Mouse (Mus musculus) limb, embryonic 14.5 days (tissue): ENCODE measurements around the gene Asap3. TPM values are rescaled to one million over a fixed set of nuclear protein-coding genes. Genes with fewer than 3 reads are reported as not detected.

ENCODE experiments used
- ATAC-seq: fragments of 200-750 bp; cut with Nextera tagmentation; 2 replicates; pipeline ENCODE4 v1.8.0; 2017; ENCODE audit warnings: low read depth, moderate number of reproducible peaks, moderate TSS enrichment; ENCODE audit not compliant: low FRiP score
- DNase-seq: peaks from one replicate; pipeline ENCODE4 v3.0.0-alpha.2; 2015; ENCODE audit warnings: low spot score
- H3K27ac ChIP-seq: fragments of 300-500 bp; sonication (generic); replicated peaks from 2 replicates; pipeline ENCODE4 v1.5.1; 2014; ENCODE audit warnings: low read depth, mild to moderate bottlenecking, low read length, moderate library complexity, mixed read lengths
- H3K27me3 ChIP-seq: fragments of 300-500 bp; sonication (generic); 2 replicates; pipeline ENCODE4 v1.6.1; 2014; ENCODE audit warnings: low read length, mixed read lengths; ENCODE audit not compliant: control insufficient read depth, insufficient read depth
- H3K36me3 ChIP-seq: fragments of 300-500 bp; sonication (generic); 2 replicates; pipeline ENCODE4 v1.6.1; 2014; ENCODE audit warnings: mild to moderate bottlenecking, low read length, moderate library complexity, mixed read lengths; ENCODE audit not compliant: control insufficient read depth, insufficient read depth
- H3K4me1 ChIP-seq: fragments of 300-500 bp; sonication (generic); 2 replicates; pipeline ENCODE4 v1.6.1; 2014; ENCODE audit warnings: antibody characterized with exemption, low read length, mixed read lengths; ENCODE audit not compliant: control insufficient read depth, insufficient read depth
- H3K4me2 ChIP-seq: fragments of 300-500 bp; sonication (generic); replicated peaks from 2 replicates; pipeline ENCODE4 v1.6.1; 2014; ENCODE audit warnings: low read depth, mild to moderate bottlenecking, low read length, moderate library complexity; ENCODE audit not compliant: severe bottlenecking
- H3K4me3 ChIP-seq: fragments of 300-500 bp; sonication (generic); replicated peaks from 2 replicates; pipeline ENCODE4 v1.5.1; 2014; ENCODE audit warnings: low read length
- H3K9ac ChIP-seq: fragments of 300-500 bp; sonication (generic); 2 replicates; pipeline ENCODE4 v1.6.1; 2014; ENCODE audit warnings: mild to moderate bottlenecking, low read depth, low read length, moderate library complexity; ENCODE audit not compliant: severe bottlenecking
- H3K9me3 ChIP-seq: fragments of 300-500 bp; sonication (generic); 2 replicates; pipeline ENCODE4 v1.6.1; 2016; ENCODE audit warnings: low read length; ENCODE audit not compliant: control insufficient read depth
- POLR2A ChIP-seq: fragments of 200-500 bp; IDR thresholded peaks from 2 replicates; pipeline ENCODE4 v1.8.0; 2012; ENCODE audit warnings: inconsistent platforms, mild to moderate bottlenecking, moderate library complexity, borderline replicate concordance; ENCODE audit not compliant: insufficient read depth, insufficient read length; ENCODE audit errors: extremely low read depth
- WGBS: fragments of 180-500 bp; shearing (Covaris S2); extraction: QIAGEN DNeasy Blood & Tissue Kit; methylation state at CpG from one replicate; pipeline ENCODE4 v1.1.7; 2014; 5-methylcytosine and 5-hydroxymethylcytosine counted together
- polyA plus RNA-seq, 2 experiments: library from polyadenylated mRNA; depleted of rRNA in 1 of 2; stranded (reverse) in 1 of 2; unstranded in 1 of 2; fragments of >200 nt; fragmentation: Nextera tagmentation in 1 of 2; extraction: Ambion mirVana in 1 of 2; gene quantifications; 2 replicates each; pipeline versions ENCODE4 v1.2.1 to v1.2.3; 2012 to 2014

The Asap3 gene
- polyA plus RNA-seq, 2 experiments, result 12.0 to 22.9 TPM

- DNase-seq, result no peak
- H3K4me3 ChIP-seq, result no peak overlapping the region
These were observed 27.7 kb upstream of the Asap3 start for GRCm38 (mm10) chr4:136178475-136178921.

DNA sequence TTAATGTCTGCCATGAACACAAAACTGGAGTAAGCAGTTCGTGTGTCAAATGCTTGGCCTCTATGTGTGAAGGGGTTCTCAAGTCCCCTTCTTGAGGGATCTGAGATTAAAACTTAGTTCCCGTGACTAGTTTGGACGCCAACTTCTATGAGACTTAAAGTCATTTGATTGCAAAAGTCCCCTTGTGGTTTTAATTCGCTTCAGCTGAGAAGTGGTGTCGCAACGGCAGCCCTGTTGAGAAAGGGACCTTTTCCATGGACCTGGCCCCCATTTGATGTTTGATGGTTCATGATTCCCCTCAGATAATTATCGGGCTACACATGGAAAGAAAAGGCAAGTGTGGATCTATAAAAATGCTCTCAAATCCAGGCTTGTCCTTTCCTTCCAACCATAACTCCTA lies 26.7 kb upstream of the Asap3 start:
- ATAC-seq (no peak), DNase-seq (no peak)
- H3K9me3 ChIP-seq, result no peaks in the 10 kb centered on the region
- TF ChIP-seq POLR2A, result no peak
- H3K4me3 ChIP-seq, result 0 out of 2 replicates have a peak overlapping the region, but pooled peaks have one; percentile 30
- peaks cover 6% of the 10 kb centered on the region for H3K36me3 ChIP-seq
- WGBS, result 88% methylated on average over 7 of the region's 7 CpGs
- peaks cover 23% of the 10 kb centered on the region for H3K4me1 ChIP-seq
- peak overlapping the region; percentile 58; the same call in 1 of the 2 replicates for H3K4me2 ChIP-seq
- H3K27me3 ChIP-seq, result no peaks in the 10 kb centered on the region
- H3K9ac ChIP-seq, result no peak overlapping the region
- no peak overlapping the region for H3K27ac ChIP-seq

More at GRCm38 (mm10) chr4:136178475-136178921, 27.7 kb upstream of the Asap3 start:
- Histone ChIP-seq H3K27me3 (no peaks in the 10 kb centered on the region), H3K9me3 (no peaks in the 10 kb centered on the region), H3K4me2 (no peak overlapping the region), H3K4me1 (peaks cover 32% of the 10 kb centered on the region), H3K36me3 (no peaks in the 10 kb centered on the region), H3K27ac (no peak overlapping the region), H3K9ac (0 out of 2 replicates have a peak overlapping the region, but pooled peaks have one; percentile 2)
- no peak for TF ChIP-seq POLR2A
- WGBS, result 80% methylated on average over 12 of the region's 12 CpGs
- no peak for ATAC-seq

DNA sequence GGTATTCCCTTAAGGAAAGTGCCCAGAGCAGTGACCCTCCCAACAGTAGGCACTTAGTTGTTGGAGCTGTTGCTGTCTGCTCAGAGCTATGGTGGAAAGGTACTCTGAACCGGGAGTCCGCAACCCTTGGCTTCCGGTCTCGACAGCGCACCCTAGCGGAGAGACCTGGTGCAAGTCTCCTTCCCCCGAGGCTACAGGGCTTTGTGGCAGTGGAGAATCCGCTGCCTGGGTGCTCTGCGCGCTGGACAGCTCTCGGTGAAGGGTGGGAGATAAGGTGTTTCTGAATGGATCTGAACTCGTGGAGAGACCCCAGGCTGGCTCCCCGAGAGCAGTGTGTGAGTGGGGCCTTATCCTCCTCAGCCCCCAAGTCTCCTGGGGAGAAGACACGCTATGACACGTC lies 26.2 kb upstream of the Asap3 start:
- Histone ChIP-seq H3K4me3 (peak overlapping the region; percentile 30), H3K9ac (peak overlapping the region; percentile 18; the same call in 1 of the 2 replicates), H3K4me2 (peak overlapping the region; percentile 58), H3K9me3 (no peaks in the 10 kb centered on the region), H3K27me3 (no peaks in the 10 kb centered on the region), H3K27ac (0 out of 2 replicates have a peak overlapping the region, but pooled peaks have one; percentile 35), H3K36me3 (peaks cover 8% of the 10 kb centered on the region), H3K4me1 (peaks cover 18% of the 10 kb centered on the region)
- DNase-seq (peak; percentile 67), ATAC-seq (peak; percentile 60)
- 4% methylated on average over 15 of the region's 15 CpGs for WGBS
- no peak for TF ChIP-seq POLR2A

DNA sequence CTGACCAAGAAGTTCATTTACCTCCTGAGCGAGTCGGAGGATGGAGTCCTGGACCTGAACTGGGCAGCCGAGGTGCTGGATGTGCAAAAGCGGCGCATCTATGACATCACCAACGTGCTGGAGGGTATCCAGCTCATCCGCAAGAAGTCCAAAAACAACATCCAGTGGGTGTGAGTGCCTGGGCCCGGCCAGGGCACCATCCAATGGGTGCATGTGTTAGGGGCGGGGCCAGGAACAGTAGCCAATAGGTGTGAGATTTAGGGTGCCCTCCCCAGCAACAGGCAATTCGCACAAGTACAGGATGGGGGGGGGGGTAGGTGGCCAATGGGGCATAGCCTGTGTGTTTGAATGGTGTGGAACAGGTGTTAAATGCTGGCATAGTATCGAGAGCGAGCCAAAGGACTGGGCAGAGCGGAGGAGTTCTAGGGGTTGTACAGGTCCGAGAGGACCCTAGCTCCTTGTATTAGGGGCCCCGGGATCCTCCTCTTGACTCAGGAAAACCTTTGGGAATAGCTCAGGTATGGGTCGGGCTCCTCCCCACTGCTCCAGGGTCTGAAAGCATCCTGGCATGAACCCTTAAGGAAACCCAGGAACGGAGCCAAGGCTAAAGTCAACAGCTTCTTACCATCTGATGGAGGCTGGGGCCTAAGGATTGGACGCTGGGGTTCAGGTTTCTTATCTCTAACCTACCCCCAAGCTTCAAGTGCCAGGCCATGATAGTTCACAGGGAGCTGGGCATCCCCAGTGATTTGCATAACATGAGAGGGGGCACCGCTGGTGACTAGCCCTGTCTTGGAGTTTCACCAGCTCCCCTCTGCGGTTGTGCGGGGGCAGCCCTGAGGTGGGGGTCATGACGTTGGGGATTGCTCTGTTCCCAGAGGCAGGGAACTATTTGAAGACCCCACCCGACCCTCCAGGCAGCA lies 25.5 kb upstream of the Asap3 start:
- H3K4me2 ChIP-seq, result peak overlapping the region; percentile 58
- H3K9ac ChIP-seq, result peak overlapping the region; percentile 18; the same call in 1 of the 2 replicates
- 0 out of 2 replicates have a peak overlapping the region, but pooled peaks have one; percentile 35 for H3K27ac ChIP-seq
- peak; percentile 60 for DNase-seq
- no peaks in the 10 kb centered on the region for H3K9me3 ChIP-seq
- ATAC-seq, result peak; percentile 83
- peak overlapping the region; percentile 30 for H3K4me3 ChIP-seq
- no peak for TF ChIP-seq POLR2A
- H3K4me1 ChIP-seq, result peaks cover 17% of the 10 kb centered on the region
- H3K27me3 ChIP-seq, result no peaks in the 10 kb centered on the region
- H3K36me3 ChIP-seq, result peaks cover 8% of the 10 kb centered on the region
- WGBS, result 16% methylated on average over 23 of the region's 23 CpGs

- H3K4me1 ChIP-seq, result peaks cover 17% of the 10 kb centered on the region
- 0 out of 2 replicates have a peak overlapping the region, but pooled peaks have one; percentile 19 for H3K27ac ChIP-seq
- DNase-seq, result no peak
- no peaks in the 10 kb centered on the region for H3K27me3 ChIP-seq
- peaks cover 10% of the 10 kb centered on the region for H3K36me3 ChIP-seq
- no peak overlapping the region for H3K4me3 ChIP-seq
- H3K9me3 ChIP-seq, result no peaks in the 10 kb centered on the region
- H3K4me2 ChIP-seq, result peak overlapping the region; percentile 24; the same call in 1 of the 2 replicates
- ATAC-seq, result no peak
- WGBS, result 28% methylated on average over 12 of the region's 12 CpGs
- TF ChIP-seq POLR2A, result no peak
- no peak overlapping the region for H3K9ac ChIP-seq
These were observed 24.8 kb upstream of the Asap3 start for GRCm38 (mm10) chr4:136181367-136181766.
